Mouse (Mus musculus): ENCODE measurements around the gene Echs1. TPM values are rescaled to one million over a fixed set of nuclear protein-coding genes. Genes with fewer than 3 reads are reported as not detected.
A peak's percentile ranks its signal among the peaks of the same experiment; 100 is the strongest.

The Echs1 gene
- total and polyA plus RNA-seq, 2 experiments from 2014 or later = 84.0 to 113 TPM

DNA sequence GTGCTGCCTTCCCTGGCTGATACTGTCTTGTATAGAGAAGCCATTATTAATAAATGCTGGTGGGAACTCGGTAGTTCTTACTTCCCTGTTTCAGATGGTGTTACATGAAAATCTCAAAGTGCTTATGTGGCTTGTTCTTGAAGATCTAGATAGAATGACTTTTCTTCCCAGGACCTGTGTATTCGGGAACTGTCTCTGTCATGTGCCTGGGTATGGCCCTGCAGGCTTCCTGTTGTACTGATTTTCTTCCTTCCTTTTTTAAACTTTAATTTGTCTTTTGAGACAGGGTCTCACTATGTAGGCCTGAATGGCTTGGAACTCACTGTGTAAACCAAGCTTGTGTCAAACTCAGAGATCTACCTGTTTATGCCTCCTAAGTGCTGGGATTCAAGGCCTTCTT lies 11.6 kb upstream of the Echs1 start:
- 97% methylated on average over 2 of the region's 2 CpGs for WGBS

DNA sequence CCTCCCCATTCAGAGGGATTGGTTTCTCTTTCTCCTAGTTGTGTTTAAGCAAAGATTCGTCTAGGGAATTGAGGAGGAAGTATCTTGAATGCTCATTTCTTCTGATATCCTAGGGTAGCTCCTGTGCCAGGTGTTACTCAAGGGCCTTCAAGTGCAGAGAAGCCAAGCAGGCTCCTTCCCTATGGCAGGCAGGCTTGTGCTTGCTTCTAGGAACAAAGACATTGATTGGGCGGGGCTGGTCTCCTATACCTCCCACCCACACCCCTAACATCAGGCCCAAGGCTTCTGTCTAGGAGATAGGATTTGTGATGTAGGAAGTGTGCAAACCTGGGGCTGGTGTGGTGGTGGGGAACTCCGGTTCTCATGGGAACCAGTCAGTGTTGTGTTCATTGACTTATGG lies 10.7 kb upstream of the Echs1 start:
- Histone ChIP-seq H3K9me3 (ENCODE audit: low read length) (no peaks in the 10 kb centered on the region), H3K36me3 (ENCODE audit: insufficient read depth) (no peaks in the 10 kb centered on the region), H3K4me1 (ENCODE audit: insufficient read depth) (0 out of 2 replicates have a peak, but pooled peaks cover 3% of the 10 kb centered on the region), H3K4me2 (ENCODE audit: low read depth) (no peak overlapping the region), H3K4me3 (ENCODE audit: low read depth, low read length) (no peak overlapping the region), H3K27ac (ENCODE audit: low read depth, low read length) (no peak overlapping the region), H3K9ac (no peak overlapping the region), H3K27me3 (ENCODE audit: insufficient read depth, low read length) (no peaks in the 10 kb centered on the region)
- 80% methylated on average over 3 of the region's 3 CpGs for WGBS
- no peak for TF ChIP-seq CTCF (IDR thresholded peaks at IDR 0.05; ENCODE audit: low read depth)
- no peak for DNase-seq
- no peak for ATAC-seq

More for the DNA sequence above, 11.6 kb upstream of the Echs1 start:
- H3K27ac ChIP-seq (ENCODE audit: low read depth, low read length) = no peak overlapping the region
- H3K4me2 ChIP-seq (ENCODE audit: low read depth) = no peak overlapping the region
- H3K9ac ChIP-seq = no peak overlapping the region
- TF ChIP-seq CTCF (IDR thresholded peaks at IDR 0.05; ENCODE audit: low read depth) = no peak
- no peak for DNase-seq
- no peak overlapping the region for H3K4me3 ChIP-seq (ENCODE audit: low read depth, low read length)
- no peaks in the 10 kb centered on the region for H3K27me3 ChIP-seq (ENCODE audit: insufficient read depth, low read length)
- no peak for ATAC-seq
- 0 out of 2 replicates have a peak, but pooled peaks cover 3% of the 10 kb centered on the region for H3K4me1 ChIP-seq (ENCODE audit: insufficient read depth)
- H3K36me3 ChIP-seq (ENCODE audit: insufficient read depth) = no peaks in the 10 kb centered on the region
- H3K9me3 ChIP-seq (ENCODE audit: low read length) = no peaks in the 10 kb centered on the region

DNA sequence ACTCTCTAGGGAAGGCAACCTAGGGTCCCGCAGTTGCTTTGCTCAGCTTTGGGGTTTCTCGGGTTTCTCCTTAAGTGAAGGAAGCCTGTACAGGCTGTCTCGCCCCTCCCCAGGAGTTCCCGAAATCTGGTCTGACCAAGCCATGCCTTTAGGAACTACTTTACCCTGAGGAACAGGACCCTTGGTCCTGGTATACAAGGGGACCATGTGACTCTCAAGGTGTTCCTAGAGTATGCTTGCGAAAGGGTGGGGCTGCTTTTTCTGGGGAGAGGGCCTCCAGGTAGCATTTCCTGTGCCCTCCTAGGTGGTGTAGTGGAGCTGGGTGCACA lies 9.7 kb upstream of the Echs1 start:
- Histone ChIP-seq H3K36me3 (ENCODE audit: insufficient read depth) (no peaks in the 10 kb centered on the region), H3K9me3 (ENCODE audit: low read length) (no peaks in the 10 kb centered on the region), H3K4me2 (ENCODE audit: low read depth) (peak overlapping the region; percentile 88), H3K27ac (ENCODE audit: low read depth, low read length) (no peak overlapping the region), H3K4me1 (ENCODE audit: insufficient read depth) (0 out of 2 replicates have a peak, but pooled peaks cover 3% of the 10 kb centered on the region), H3K27me3 (ENCODE audit: insufficient read depth, low read length) (no peaks in the 10 kb centered on the region), H3K9ac (peak overlapping the region; percentile 71), H3K4me3 (ENCODE audit: low read depth, low read length) (peak overlapping the region; percentile 67)
- ATAC-seq (no peak), DNase-seq (no peak)
- 10% methylated on average over 5 of the region's 5 CpGs for WGBS
- TF ChIP-seq CTCF (IDR thresholded peaks at IDR 0.05; ENCODE audit: low read depth) = no peak

DNA sequence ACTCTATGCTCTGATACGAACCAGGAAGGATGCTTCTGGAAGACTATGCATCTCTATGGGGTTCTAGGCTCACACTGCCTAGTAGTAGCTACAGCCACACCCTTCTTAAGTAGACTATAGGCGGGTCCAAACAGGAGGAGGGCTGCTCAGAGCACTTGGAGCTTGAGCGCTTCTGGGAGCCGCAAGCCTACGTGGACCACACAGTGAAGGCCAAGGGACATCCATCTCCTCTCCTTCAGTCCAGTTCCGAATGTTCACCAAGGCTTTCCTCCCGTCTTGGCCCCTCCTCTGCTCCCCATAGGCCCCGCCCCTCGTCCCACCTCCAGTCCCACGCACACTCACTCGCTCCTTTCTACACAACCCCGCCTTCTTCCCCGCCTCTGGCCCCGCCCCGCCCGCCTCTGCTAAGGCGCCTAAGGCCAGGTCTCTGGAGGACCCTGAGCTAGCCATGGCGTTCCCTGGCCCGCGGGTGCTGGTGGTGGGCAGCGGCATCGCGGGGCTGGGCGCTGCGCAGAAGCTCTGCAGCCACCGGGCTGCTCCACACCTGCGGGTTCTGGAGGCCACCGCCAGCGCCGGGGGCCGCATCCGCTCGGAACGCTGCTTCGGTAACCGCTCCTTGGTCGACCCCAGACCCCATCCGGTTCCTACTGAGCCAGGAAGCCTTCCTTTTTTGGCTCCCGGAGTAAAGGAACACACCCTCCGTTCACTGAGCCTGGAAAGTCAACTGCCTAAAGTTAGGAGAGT lies 9.2 kb upstream of the Echs1 start:
- peak; percentile 97 for ATAC-seq
- TF ChIP-seq CTCF (IDR thresholded peaks at IDR 0.05; ENCODE audit: low read depth) = no peak
- no peaks in the 10 kb centered on the region for H3K36me3 ChIP-seq (ENCODE audit: insufficient read depth)
- peak overlapping the region; percentile 88 for H3K4me2 ChIP-seq (ENCODE audit: low read depth)
- WGBS = under 1% methylated on average over 36 of the region's 40 CpGs
- no peaks in the 10 kb centered on the region for H3K27me3 ChIP-seq (ENCODE audit: insufficient read depth, low read length)
- peak overlapping the region; percentile 71 for H3K9ac ChIP-seq
- H3K9me3 ChIP-seq (ENCODE audit: low read length) = no peaks in the 10 kb centered on the region
- H3K4me1 ChIP-seq (ENCODE audit: insufficient read depth) = 0 out of 2 replicates have a peak, but pooled peaks cover 3% of the 10 kb centered on the region
- peak overlapping the region; percentile 67 for H3K4me3 ChIP-seq (ENCODE audit: low read depth, low read length)
- H3K27ac ChIP-seq (ENCODE audit: low read depth, low read length) = no peak overlapping the region
- peak; percentile 85 for DNase-seq

DNA sequence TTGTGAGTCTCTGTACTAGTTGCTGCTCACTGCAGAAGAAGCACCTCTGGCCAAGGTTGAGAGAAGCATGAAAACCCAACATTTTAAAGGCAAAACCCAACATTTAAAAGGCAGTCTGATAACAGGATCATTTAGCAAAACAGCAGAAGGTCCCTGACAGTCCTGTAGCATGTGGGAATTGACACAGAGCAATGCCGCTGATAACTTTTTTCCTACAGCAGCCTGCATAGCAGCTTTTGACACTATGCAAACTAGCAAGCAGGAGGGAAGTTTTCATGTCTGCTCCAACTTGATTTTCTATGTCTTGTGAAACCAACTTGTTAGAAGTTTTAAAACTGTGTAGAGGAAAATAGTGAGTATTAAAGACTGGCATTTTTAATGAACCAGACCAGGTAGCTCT lies 8.1 kb upstream of the Echs1 start:
- no peak overlapping the region for H3K27ac ChIP-seq (ENCODE audit: low read depth, low read length)
- ATAC-seq = no peak
- no peak for DNase-seq
- H3K4me1 ChIP-seq (ENCODE audit: insufficient read depth) = 0 out of 2 replicates have a peak, but pooled peaks cover 3% of the 10 kb centered on the region
- H3K9me3 ChIP-seq (ENCODE audit: low read length) = no peaks in the 10 kb centered on the region
- TF ChIP-seq CTCF (IDR thresholded peaks at IDR 0.05; ENCODE audit: low read depth) = no peak
- no peaks in the 10 kb centered on the region for H3K36me3 ChIP-seq (ENCODE audit: insufficient read depth)
- no peak overlapping the region for H3K4me3 ChIP-seq (ENCODE audit: low read depth, low read length)
- WGBS = 97% methylated on average over 1 of the region's 1 CpGs
- H3K4me2 ChIP-seq (ENCODE audit: low read depth) = no peak overlapping the region
- H3K27me3 ChIP-seq (ENCODE audit: insufficient read depth, low read length) = no peaks in the 10 kb centered on the region
- H3K9ac ChIP-seq = no peak overlapping the region

DNA sequence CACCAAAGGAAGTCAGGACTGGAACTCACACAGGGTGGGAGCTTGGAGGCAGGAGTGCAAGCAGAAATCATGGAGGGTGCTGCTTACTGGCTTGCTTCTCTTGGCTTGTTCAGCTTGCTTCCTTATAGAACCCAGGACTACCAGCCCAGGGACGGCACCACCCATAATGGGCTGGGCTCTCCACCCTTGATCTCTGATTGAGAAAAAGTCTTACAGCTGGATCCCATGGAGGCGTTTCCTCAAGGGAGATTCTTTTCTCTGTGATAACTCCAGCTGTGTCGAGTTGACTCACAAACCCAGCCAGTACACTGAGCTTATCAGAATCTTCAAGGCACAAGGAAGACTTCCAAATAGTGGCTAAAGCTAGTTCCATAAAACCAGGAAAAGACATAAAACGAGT lies 6.5 kb upstream of the Echs1 start:
- Histone ChIP-seq H3K27ac (ENCODE audit: low read depth, low read length) (no peak overlapping the region), H3K9me3 (ENCODE audit: low read length) (no peaks in the 10 kb centered on the region), H3K4me3 (ENCODE audit: low read depth, low read length) (no peak overlapping the region), H3K9ac (no peak overlapping the region), H3K27me3 (ENCODE audit: insufficient read depth, low read length) (no peaks in the 10 kb centered on the region), H3K36me3 (ENCODE audit: insufficient read depth) (no peaks in the 10 kb centered on the region), H3K4me2 (ENCODE audit: low read depth) (no peak overlapping the region), H3K4me1 (ENCODE audit: insufficient read depth) (0 out of 2 replicates have a peak, but pooled peaks cover 3% of the 10 kb centered on the region)
- DNase-seq (no peak), ATAC-seq (no peak)
- WGBS = 43% methylated on average over 4 of the region's 4 CpGs
- TF ChIP-seq CTCF (IDR thresholded peaks at IDR 0.05; ENCODE audit: low read depth) = no peak

DNA sequence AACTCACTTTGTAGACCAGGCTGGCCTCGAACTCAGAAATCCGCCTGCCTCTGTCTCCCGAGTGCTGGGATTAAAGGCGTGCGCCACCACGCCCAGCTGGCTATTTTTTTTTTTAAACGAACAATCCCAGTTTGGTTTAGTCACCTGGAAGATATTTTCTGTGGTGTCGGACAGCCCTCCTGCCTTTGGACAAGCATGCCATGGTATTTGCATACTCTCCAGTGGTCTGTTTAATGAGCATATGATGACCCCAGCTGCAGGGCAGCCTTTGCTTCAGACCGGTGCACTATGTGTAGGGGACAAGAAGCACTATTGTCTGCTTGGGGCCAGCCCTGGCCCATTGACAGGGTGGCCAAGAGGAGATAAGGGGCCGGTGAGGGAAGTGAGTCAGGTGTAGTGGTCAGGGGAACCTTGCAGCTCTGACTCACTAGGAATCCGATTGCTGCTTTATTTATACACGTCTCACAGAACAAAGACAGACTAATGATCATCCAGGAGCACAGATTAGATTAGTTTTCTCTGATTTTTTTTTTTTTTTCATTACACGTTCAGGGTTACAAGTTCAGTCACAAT lies 5.1 kb upstream of the Echs1 start:
- Histone ChIP-seq H3K4me2 (ENCODE audit: low read depth) (no peak overlapping the region), H3K4me3 (ENCODE audit: low read depth, low read length) (no peak overlapping the region), H3K27ac (ENCODE audit: low read depth, low read length) (no peak overlapping the region), H3K9ac (no peak overlapping the region), H3K36me3 (ENCODE audit: insufficient read depth) (no peaks in the 10 kb centered on the region), H3K9me3 (ENCODE audit: low read length) (no peaks in the 10 kb centered on the region), H3K27me3 (ENCODE audit: insufficient read depth, low read length) (no peaks in the 10 kb centered on the region), H3K4me1 (ENCODE audit: insufficient read depth) (peaks cover 7% of the 10 kb centered on the region; the same call in 1 of the 2 replicates)
- TF ChIP-seq CTCF (IDR thresholded peaks at IDR 0.05; ENCODE audit: low read depth) = no peak
- ATAC-seq (no peak), DNase-seq (no peak)
- 67% methylated on average over 13 of the region's 13 CpGs for WGBS
